Comparison of ENCODE assay signal across 8 mouse cellular contexts in genomic region chr5:17888598-17888997, GRCm38 (mm10). TPM values are rescaled to one million over a fixed set of nuclear protein-coding genes. Genes with fewer than 3 reads are reported as not detected.
DNase-seq lines count a peak whose midpoint lies in the region; ATAC-seq lines count a peak whose summit lies in the region.

Gene Cd36 (minus strand): TSS chr5:17888801.

- H3K4me1 ChIP-seq in forebrain, embryonic 16.5 days (replicated peaks; ENCODE audit: control insufficient read depth, insufficient read depth, low read length): no peaks in the 10 kb centered on the region
- no peaks in the 10 kb centered on the region for H3K4me1 ChIP-seq in forebrain, embryonic 13.5 days
- H3K4me1 ChIP-seq in kidney, embryonic 14.5 days (ENCODE audit: control insufficient read depth, insufficient read depth, low read length): no peaks in the 10 kb centered on the region
- no peaks in the 10 kb centered on the region for H3K4me1 ChIP-seq in hindbrain, embryonic 14.5 days (replicated peaks; ENCODE audit: control insufficient read depth, insufficient read depth, low read length)

- H3K27ac ChIP-seq in forebrain, embryonic 16.5 days (ENCODE audit: low read length): no peak within 1 kb of the TSS
- H3K27ac ChIP-seq in forebrain, embryonic 13.5 days: no peak within 1 kb of the TSS
- H3K27ac ChIP-seq in kidney, embryonic 14.5 days (ENCODE audit: low read depth, low read length): no peak within 1 kb of the TSS
- no peak within 1 kb of the TSS for H3K27ac ChIP-seq in hindbrain, embryonic 14.5 days

- peak; percentile 45 for ATAC-seq in forebrain, embryonic 16.5 days
- ATAC-seq in forebrain, embryonic 13.5 days: no peak
- ATAC-seq in kidney, embryonic 14.5 days (ENCODE audit: low FRiP score, low TSS enrichment): 0 out of 2 replicates have a peak, but pooled peaks have one; percentile 24
- ATAC-seq in hindbrain, embryonic 14.5 days (ENCODE audit: low FRiP score): no peak

- H3K4me2 ChIP-seq in forebrain, embryonic 16.5 days (ENCODE audit: low read length): no peak within 1 kb of the TSS
- H3K4me2 ChIP-seq in forebrain, embryonic 13.5 days: no peak within 1 kb of the TSS
- no peak within 1 kb of the TSS for H3K4me2 ChIP-seq in kidney, embryonic 14.5 days (replicated peaks; ENCODE audit: low read depth, low read length)
- H3K4me2 ChIP-seq in hindbrain, embryonic 14.5 days (replicated peaks): no peak within 1 kb of the TSS

- no peak within 1 kb of the TSS for H3K9ac ChIP-seq in forebrain, embryonic 16.5 days (replicated peaks; ENCODE audit: low read depth, low read length)
- H3K9ac ChIP-seq in forebrain, embryonic 13.5 days: no peak within 1 kb of the TSS
- H3K9ac ChIP-seq in kidney, embryonic 14.5 days (ENCODE audit: low read depth, low read length): no peak within 1 kb of the TSS
- no peak within 1 kb of the TSS for H3K9ac ChIP-seq in hindbrain, embryonic 14.5 days

- no peaks in the 10 kb centered on the region for H3K9me3 ChIP-seq in forebrain, embryonic 16.5 days (ENCODE audit: control insufficient read depth, low read length)
- H3K9me3 ChIP-seq in forebrain, embryonic 13.5 days (replicated peaks): no peaks in the 10 kb centered on the region
- no peaks in the 10 kb centered on the region for H3K9me3 ChIP-seq in kidney, embryonic 14.5 days (ENCODE audit: control insufficient read depth, low read length)
- H3K9me3 ChIP-seq in hindbrain, embryonic 14.5 days (ENCODE audit: control insufficient read depth, low read length): no peaks in the 10 kb centered on the region

- H3K36me3 ChIP-seq in forebrain, embryonic 16.5 days (ENCODE audit: control insufficient read depth, insufficient read depth): no peaks in the 10 kb centered on the region
- no peaks in the 10 kb centered on the region for H3K36me3 ChIP-seq in forebrain, embryonic 13.5 days (ENCODE audit: poor library complexity, severe bottlenecking)
- H3K36me3 ChIP-seq in kidney, embryonic 14.5 days (ENCODE audit: control insufficient read depth, insufficient read depth, low read length): no peaks in the 10 kb centered on the region
- no peaks in the 10 kb centered on the region for H3K36me3 ChIP-seq in hindbrain, embryonic 14.5 days (replicated peaks; ENCODE audit: control insufficient read depth, insufficient read depth)

- DNase-seq in gonadal fat pad, adult 2 months (ENCODE audit: low read depth): no peak
- DNase-seq in mesoderm, embryonic 11.5 days (ENCODE audit: low read depth, low spot score): peak; percentile 30
- no peak for DNase-seq in urinary bladder, postnatal 14 days (ENCODE audit: low spot score)
- DNase-seq in layer of hippocampus, postnatal 10 days (ENCODE audit: low spot score in 2 of 2): no peak
- DNase-seq in hindbrain, embryonic 14.5 days (ENCODE audit: low spot score): no peak

- H3K27me3 ChIP-seq in forebrain, embryonic 16.5 days (replicated peaks; ENCODE audit: control insufficient read depth, insufficient read depth, low read length): no peaks in the 10 kb centered on the region
- no peaks in the 10 kb centered on the region for H3K27me3 ChIP-seq in forebrain, embryonic 13.5 days
- no peaks in the 10 kb centered on the region for H3K27me3 ChIP-seq in kidney, embryonic 14.5 days (ENCODE audit: control insufficient read depth, insufficient read depth, low read length)
- no peaks in the 10 kb centered on the region for H3K27me3 ChIP-seq in hindbrain, embryonic 14.5 days (ENCODE audit: control insufficient read depth, insufficient read depth, low read length)

- H3K4me3 ChIP-seq in forebrain, embryonic 16.5 days (replicated peaks; ENCODE audit: low read length): no peak within 1 kb of the TSS
- H3K4me3 ChIP-seq in forebrain, embryonic 13.5 days: no peak within 1 kb of the TSS
- no peak within 1 kb of the TSS for H3K4me3 ChIP-seq in kidney, embryonic 14.5 days (ENCODE audit: low read length)
- H3K4me3 ChIP-seq in hindbrain, embryonic 14.5 days (replicated peaks; ENCODE audit: low read length): no peak within 1 kb of the TSS

- WGBS in forebrain, embryonic 16.5 days: 63% methylated on average over 5 of the region's 5 CpGs
- 63% methylated on average over 5 of the region's 5 CpGs for WGBS in forebrain, embryonic 13.5 days
- 24% methylated on average over 5 of the region's 5 CpGs for WGBS in kidney, embryonic 14.5 days
- 60% methylated on average over 5 of the region's 5 CpGs for WGBS in hindbrain, embryonic 14.5 days

RNA-seq across cellular contexts. Expression of gene Cd36, which starts in this region (rescaled TPM):
- 0.87 and 1.3 TPM in 2 replicates for polyA plus RNA-seq in forebrain, embryonic 16.5 days (2015; fragmentation: Nextera tagmentation; extraction: Ambion mirVana)
- polyA plus RNA-seq in forebrain, embryonic 13.5 days (2015; fragmentation: Nextera tagmentation; extraction: Ambion mirVana): 0.53 and 0.96 TPM in 2 replicates
- polyA plus RNA-seq in gonadal fat pad, adult 2 months (2012; rRNA removed): 337 and 466 TPM in 2 replicates
- 6.8 and 7.7 TPM in 2 replicates for polyA plus RNA-seq in kidney, embryonic 14.5 days (2014; fragmentation: Nextera tagmentation; extraction: Ambion mirVana)
- 1 to 10 TPM; 1.3 TPM for total RNA-seq in layer of hippocampus, postnatal 10 days (2021)
- 6.2 and 7.2 TPM in 2 replicates for polyA plus RNA-seq in hindbrain, embryonic 14.5 days (2014; fragmentation: Nextera tagmentation; extraction: Ambion mirVana)

Comparison
In these comparisons a context has a peak if more than half of its experiments do, and no peak if none do; other contexts are left out.
1. RNA of gene Cd36 (polyA plus RNA-seq): 337 to 466 TPM in gonadal fat pad, adult 2 months; 6.2 to 7.2 TPM in hindbrain, embryonic 14.5 days, 6.8 to 7.7 TPM in kidney, embryonic 14.5 days, 0.87 to 1.3 TPM in forebrain, embryonic 16.5 days and 0.53 to 0.96 TPM in forebrain, embryonic 13.5 days; every median in the first group is over 10 times any median in the second.
2. ATAC-seq: peak in forebrain, embryonic 16.5 days (single experiment) and kidney, embryonic 14.5 days (single experiment); none in forebrain, embryonic 13.5 days (single experiment) and hindbrain, embryonic 14.5 days (single experiment).